Mouse (Mus musculus): Measurements from ENCODE around the gene Gjb4. TPM values are rescaled to one million over a fixed set of nuclear protein-coding genes. Genes with fewer than 3 reads are reported as not detected.
A peak's percentile ranks its signal among the peaks of the same experiment; 100 is the strongest.

Gjb4 gene
- polyA plus RNA-seq, 1 experiment from 2014 or later, result not detected

DNA sequence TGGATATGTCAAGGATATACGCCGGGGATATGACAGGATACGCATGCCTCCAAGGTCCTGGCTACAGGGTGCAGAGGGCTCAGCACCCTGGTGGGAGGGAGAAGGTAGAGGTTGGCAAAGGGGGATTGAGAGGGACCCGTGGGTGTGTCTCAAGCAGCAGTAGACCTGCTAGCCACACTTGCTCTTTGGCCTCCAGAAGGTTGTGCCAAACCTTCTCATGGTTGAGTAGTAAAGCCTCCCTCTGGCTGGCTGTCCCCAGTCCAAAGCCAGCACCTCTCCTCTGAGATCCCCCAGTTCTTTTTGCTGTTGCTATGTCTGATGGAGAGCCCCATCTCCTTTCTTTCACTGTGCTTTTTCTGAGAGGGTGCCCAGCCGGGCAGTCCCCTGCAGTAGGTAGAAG is 28.6 kb downstream of the Gjb4 start:
- no peak for ATAC-seq (ENCODE audit: insufficient number of reproducible peaks, insufficient read depth, low FRiP score, low read depth)
- WGBS, result 80% methylated on average over 5 of the region's 5 CpGs
- H3K27me3 ChIP-seq (ENCODE audit: control insufficient read depth, insufficient read depth, low read length), result peaks cover 21% of the 10 kb centered on the region

GRCm38 (mm10) chr4:127324759-127325158 is 29.1 kb downstream of the Gjb4 start:
- no peaks in the 10 kb centered on the region for H3K4me1 ChIP-seq (ENCODE audit: control insufficient read depth, insufficient read depth, low read length)
- no peaks in the 10 kb centered on the region for H3K36me3 ChIP-seq (ENCODE audit: control insufficient read depth, insufficient read depth, low read length)
- ATAC-seq (ENCODE audit: insufficient number of reproducible peaks, insufficient read depth, low FRiP score, low read depth), result peak; percentile 80
- no peak overlapping the region for H3K4me3 ChIP-seq (ENCODE audit: low read depth, low read length)
- peaks cover 16% of the 10 kb centered on the region for H3K27me3 ChIP-seq (ENCODE audit: control insufficient read depth, insufficient read depth, low read length)
- H3K27ac ChIP-seq (ENCODE audit: low read length), result no peak overlapping the region
- no peak overlapping the region for H3K9ac ChIP-seq (replicated peaks; ENCODE audit: low read depth, low read length)
- WGBS, result 5% methylated on average over 6 of the region's 6 CpGs
- H3K9me3 ChIP-seq (ENCODE audit: control insufficient read depth, low read depth, low read length), result no peaks in the 10 kb centered on the region
- H3K4me2 ChIP-seq (replicated peaks; ENCODE audit: low read depth, low read length), result no peak overlapping the region

More for the DNA sequence above, 28.6 kb downstream of the Gjb4 start:
- Histone ChIP-seq H3K9me3 (ENCODE audit: control insufficient read depth, low read depth, low read length) (no peaks in the 10 kb centered on the region), H3K9ac (replicated peaks; ENCODE audit: low read depth, low read length) (no peak overlapping the region), H3K36me3 (ENCODE audit: control insufficient read depth, insufficient read depth, low read length) (no peaks in the 10 kb centered on the region), H3K4me3 (ENCODE audit: low read depth, low read length) (no peak overlapping the region), H3K4me2 (replicated peaks; ENCODE audit: low read depth, low read length) (no peak overlapping the region), H3K4me1 (ENCODE audit: control insufficient read depth, insufficient read depth, low read length) (peaks cover 1% of the 10 kb centered on the region; the same call in 1 of the 2 replicates), H3K27ac (ENCODE audit: low read length) (no peak overlapping the region)

DNA sequence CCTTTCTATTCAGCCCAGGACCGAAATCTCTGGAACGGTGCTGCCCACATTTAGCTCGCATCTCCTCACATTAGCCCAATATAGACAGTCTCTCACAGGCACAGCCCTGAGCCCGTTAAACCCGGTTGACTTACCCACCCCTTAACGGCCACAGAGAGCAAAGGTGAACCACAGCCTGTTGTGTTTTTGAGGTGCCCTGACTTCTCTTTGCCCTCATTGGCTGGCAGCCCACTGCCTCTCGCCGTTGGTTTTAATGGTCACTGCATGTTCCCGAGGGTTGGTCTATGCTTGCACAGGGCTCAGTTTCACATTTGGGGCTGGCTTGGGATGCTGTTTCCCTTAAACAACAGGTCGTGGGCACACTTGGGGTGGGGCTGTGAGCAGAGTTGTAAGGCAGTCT is 29.6 kb downstream of the Gjb4 start:
- H3K4me2 ChIP-seq (replicated peaks; ENCODE audit: low read depth, low read length), result no peak overlapping the region
- H3K9ac ChIP-seq (replicated peaks; ENCODE audit: low read depth, low read length), result no peak overlapping the region
- no peaks in the 10 kb centered on the region for H3K9me3 ChIP-seq (ENCODE audit: control insufficient read depth, low read depth, low read length)
- peaks cover 13% of the 10 kb centered on the region for H3K27me3 ChIP-seq (ENCODE audit: control insufficient read depth, insufficient read depth, low read length)
- no peaks in the 10 kb centered on the region for H3K36me3 ChIP-seq (ENCODE audit: control insufficient read depth, insufficient read depth, low read length)
- no peaks in the 10 kb centered on the region for H3K4me1 ChIP-seq (ENCODE audit: control insufficient read depth, insufficient read depth, low read length)
- 76% methylated on average over 10 of the region's 10 CpGs for WGBS
- no peak overlapping the region for H3K27ac ChIP-seq (ENCODE audit: low read length)
- no peak for ATAC-seq (ENCODE audit: insufficient number of reproducible peaks, insufficient read depth, low FRiP score, low read depth)
- no peak overlapping the region for H3K4me3 ChIP-seq (ENCODE audit: low read depth, low read length)

DNA sequence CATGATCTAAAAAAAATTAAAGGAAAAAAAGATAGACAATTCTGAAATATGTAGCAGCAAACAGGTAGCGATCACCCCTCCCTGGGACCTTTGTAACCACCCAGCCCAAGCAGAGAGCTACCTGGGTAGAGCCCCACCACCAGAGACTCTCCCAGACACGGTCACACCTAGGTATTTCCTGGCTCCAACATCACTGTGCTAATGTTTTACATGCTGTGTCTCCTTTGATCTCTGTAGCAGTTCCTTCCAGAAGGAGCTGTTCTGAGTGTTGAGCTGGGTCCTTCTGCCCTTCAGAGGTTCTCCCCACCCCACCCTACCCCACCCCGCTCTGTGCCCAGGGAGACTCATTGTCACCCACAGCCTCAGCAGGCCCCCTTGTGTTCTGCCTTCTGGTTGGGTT is 30.2 kb downstream of the Gjb4 start:
- no peak overlapping the region for H3K9ac ChIP-seq (replicated peaks; ENCODE audit: low read depth, low read length)
- WGBS, result 67% methylated on average over 3 of the region's 3 CpGs
- H3K4me3 ChIP-seq (ENCODE audit: low read depth, low read length), result no peak overlapping the region
- H3K27ac ChIP-seq (ENCODE audit: low read length), result no peak overlapping the region
- no peak for ATAC-seq (ENCODE audit: insufficient number of reproducible peaks, insufficient read depth, low FRiP score, low read depth)
- H3K4me2 ChIP-seq (replicated peaks; ENCODE audit: low read depth, low read length), result no peak overlapping the region
- no peaks in the 10 kb centered on the region for H3K36me3 ChIP-seq (ENCODE audit: control insufficient read depth, insufficient read depth, low read length)
- H3K4me1 ChIP-seq (ENCODE audit: control insufficient read depth, insufficient read depth, low read length), result no peaks in the 10 kb centered on the region
- no peaks in the 10 kb centered on the region for H3K9me3 ChIP-seq (ENCODE audit: control insufficient read depth, low read depth, low read length)
- peaks cover 8% of the 10 kb centered on the region for H3K27me3 ChIP-seq (ENCODE audit: control insufficient read depth, insufficient read depth, low read length)

GRCm38 (mm10) chr4:127319613-127320012 is 34.3 kb downstream of the Gjb4 start:
- no peak overlapping the region for H3K27ac ChIP-seq (ENCODE audit: low read length)
- no peaks in the 10 kb centered on the region for H3K9me3 ChIP-seq (ENCODE audit: control insufficient read depth, low read depth, low read length)
- H3K4me1 ChIP-seq (ENCODE audit: control insufficient read depth, insufficient read depth, low read length), result no peaks in the 10 kb centered on the region
- ATAC-seq (ENCODE audit: insufficient number of reproducible peaks, insufficient read depth, low FRiP score, low read depth), result peak; percentile 34; the same call in 1 of the 2 replicates
- no peak overlapping the region for H3K4me2 ChIP-seq (replicated peaks; ENCODE audit: low read depth, low read length)
- 5% methylated on average over 3 of the region's 3 CpGs for whole genome bisulfite sequencing
- no peak overlapping the region for H3K4me3 ChIP-seq (ENCODE audit: low read depth, low read length)
- no peaks in the 10 kb centered on the region for H3K36me3 ChIP-seq (ENCODE audit: control insufficient read depth, insufficient read depth, low read length)
- H3K9ac ChIP-seq (replicated peaks; ENCODE audit: low read depth, low read length), result no peak overlapping the region
- H3K27me3 ChIP-seq (ENCODE audit: control insufficient read depth, insufficient read depth, low read length), result no peaks in the 10 kb centered on the region

DNA sequence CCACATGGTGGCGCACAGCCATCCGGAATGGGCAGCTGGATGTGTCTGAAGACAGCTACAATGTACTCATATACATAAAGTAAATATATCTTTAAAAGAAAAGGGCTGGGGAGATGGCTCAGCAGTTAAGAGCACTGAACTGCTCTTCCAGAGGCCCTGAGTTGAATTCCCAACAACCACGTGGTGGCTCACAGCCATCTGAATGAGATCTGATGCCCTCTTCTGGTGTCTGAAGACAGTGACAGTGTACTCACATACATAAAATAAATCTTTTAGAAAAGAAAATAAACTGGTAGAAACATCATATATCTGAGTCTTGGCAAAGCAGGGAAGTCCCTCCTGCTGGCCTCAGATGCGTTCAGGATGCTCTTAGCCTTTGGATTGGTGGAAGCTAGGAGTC is 36.7 kb downstream of the Gjb4 start:
- Histone ChIP-seq H3K27ac (ENCODE audit: low read length) (no peak overlapping the region), H3K9me3 (ENCODE audit: control insufficient read depth, low read depth, low read length) (no peaks in the 10 kb centered on the region), H3K4me3 (ENCODE audit: low read depth, low read length) (no peak overlapping the region), H3K9ac (replicated peaks; ENCODE audit: low read depth, low read length) (no peak overlapping the region), H3K27me3 (ENCODE audit: control insufficient read depth, insufficient read depth, low read length) (0 out of 2 replicates have a peak, but pooled peaks cover 5% of the 10 kb centered on the region), H3K4me1 (ENCODE audit: control insufficient read depth, insufficient read depth, low read length) (0 out of 2 replicates have a peak, but pooled peaks cover 5% of the 10 kb centered on the region), H3K36me3 (ENCODE audit: control insufficient read depth, insufficient read depth, low read length) (no peaks in the 10 kb centered on the region), H3K4me2 (replicated peaks; ENCODE audit: low read depth, low read length) (no peak overlapping the region)
- ATAC-seq (ENCODE audit: insufficient number of reproducible peaks, insufficient read depth, low FRiP score, low read depth), result no peak
- 57% methylated on average over 4 of the region's 4 CpGs for WGBS

DNA sequence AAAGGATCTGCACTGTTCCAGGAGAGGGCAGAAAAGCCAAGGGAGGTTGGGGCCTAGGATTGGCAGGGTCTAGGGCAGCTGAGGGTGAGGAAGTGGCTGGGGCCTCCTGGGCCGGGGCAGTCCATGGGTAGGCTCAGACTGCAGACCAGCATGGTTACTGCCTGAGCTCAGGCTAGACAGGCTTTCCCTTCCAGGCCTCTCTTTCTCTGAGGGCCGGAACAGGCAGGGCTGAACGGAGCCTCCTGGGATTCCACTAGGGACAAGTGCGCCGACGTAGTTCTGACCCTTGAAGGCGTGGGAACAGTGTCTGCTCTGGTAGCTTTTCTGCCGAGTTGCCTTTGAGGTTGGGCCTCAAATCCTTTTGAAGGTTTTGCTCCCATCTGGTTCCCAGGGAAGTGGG is 38.1 kb downstream of the Gjb4 start:
- Histone ChIP-seq H3K36me3 (ENCODE audit: control insufficient read depth, insufficient read depth, low read length) (no peaks in the 10 kb centered on the region), H3K27ac (ENCODE audit: low read length) (no peak overlapping the region), H3K4me2 (replicated peaks; ENCODE audit: low read depth, low read length) (no peak overlapping the region), H3K4me1 (ENCODE audit: control insufficient read depth, insufficient read depth, low read length) (0 out of 2 replicates have a peak, but pooled peaks cover 5% of the 10 kb centered on the region), H3K9me3 (ENCODE audit: control insufficient read depth, low read depth, low read length) (no peaks in the 10 kb centered on the region), H3K4me3 (ENCODE audit: low read depth, low read length) (no peak overlapping the region), H3K9ac (replicated peaks; ENCODE audit: low read depth, low read length) (no peak overlapping the region), H3K27me3 (ENCODE audit: control insufficient read depth, insufficient read depth, low read length) (0 out of 2 replicates have a peak, but pooled peaks cover 5% of the 10 kb centered on the region)
- ATAC-seq (ENCODE audit: insufficient number of reproducible peaks, insufficient read depth, low FRiP score, low read depth), result no peak
- WGBS, result 80% methylated on average over 8 of the region's 8 CpGs

DNA sequence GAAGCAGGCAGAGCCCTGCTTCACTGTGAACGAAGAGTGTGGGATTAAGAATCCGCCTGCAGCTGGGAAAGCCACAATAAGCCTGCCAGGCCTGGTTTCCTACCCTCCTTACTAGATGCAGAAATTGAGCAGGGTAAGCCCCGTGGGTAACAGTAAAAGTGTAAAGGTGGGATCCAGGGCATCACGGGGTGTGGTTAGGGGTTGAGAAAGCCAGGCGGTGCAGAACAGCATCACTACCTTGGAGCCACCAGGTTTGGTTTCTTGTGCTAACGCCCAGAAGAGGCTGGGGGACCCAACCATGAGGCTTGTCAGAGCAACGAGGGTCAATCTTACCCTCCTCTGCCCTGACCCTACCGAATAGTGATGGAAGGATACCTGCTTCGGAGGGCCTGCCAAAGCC is 39.3 kb downstream of the Gjb4 start:
- H3K27ac ChIP-seq (ENCODE audit: low read length), result no peak overlapping the region
- 49% methylated on average over 9 of the region's 9 CpGs for WGBS
- no peak overlapping the region for H3K4me3 ChIP-seq (ENCODE audit: low read depth, low read length)
- no peak overlapping the region for H3K9ac ChIP-seq (replicated peaks; ENCODE audit: low read depth, low read length)
- H3K4me1 ChIP-seq (ENCODE audit: control insufficient read depth, insufficient read depth, low read length), result 0 out of 2 replicates have a peak, but pooled peaks cover 5% of the 10 kb centered on the region
- H3K27me3 ChIP-seq (ENCODE audit: control insufficient read depth, insufficient read depth, low read length), result 0 out of 2 replicates have a peak, but pooled peaks cover 5% of the 10 kb centered on the region
- no peaks in the 10 kb centered on the region for H3K36me3 ChIP-seq (ENCODE audit: control insufficient read depth, insufficient read depth, low read length)
- ATAC-seq (ENCODE audit: insufficient number of reproducible peaks, insufficient read depth, low FRiP score, low read depth), result no peak
- no peaks in the 10 kb centered on the region for H3K9me3 ChIP-seq (ENCODE audit: control insufficient read depth, low read depth, low read length)
- H3K4me2 ChIP-seq (replicated peaks; ENCODE audit: low read depth, low read length), result 0 out of 2 replicates have a peak overlapping the region, but pooled peaks have one; percentile 79

GRCm38 (mm10) chr4:127313861-127314260 is 40.0 kb downstream of the Gjb4 start, which contains the start of gene Gja4:
TSS of gene Gja4 (minus strand) at chr4:127314039.
- Histone ChIP-seq H3K27ac (ENCODE audit: low read length) (no peak within 1 kb of the TSS), H3K36me3 (ENCODE audit: control insufficient read depth, insufficient read depth, low read length) (no peaks in the 10 kb centered on the region), H3K4me1 (ENCODE audit: control insufficient read depth, insufficient read depth, low read length) (0 out of 2 replicates have a peak, but pooled peaks cover 5% of the 10 kb centered on the region), H3K9me3 (ENCODE audit: control insufficient read depth, low read depth, low read length) (no peaks in the 10 kb centered on the region), H3K4me2 (replicated peaks; ENCODE audit: low read depth, low read length) (peak within 1 kb of the TSS; percentile 79), H3K4me3 (ENCODE audit: low read depth, low read length) (peak within 1 kb of the TSS; percentile 41), H3K27me3 (ENCODE audit: control insufficient read depth, insufficient read depth, low read length) (0 out of 2 replicates have a peak, but pooled peaks cover 5% of the 10 kb centered on the region), H3K9ac (replicated peaks; ENCODE audit: low read depth, low read length) (peak within 1 kb of the TSS; percentile 40; the same call in 1 of the 2 replicates)
- WGBS, result 0% methylated on average over 25 of the region's 25 CpGs
- peak; percentile 71; the same call in 1 of the 2 replicates for ATAC-seq (ENCODE audit: insufficient number of reproducible peaks, insufficient read depth, low FRiP score, low read depth)
